Mouse (Mus musculus) heart, postnatal 0 days (tissue): Measurements from ENCODE around the gene Lrcol1.

Source experiments
- CTCF ChIP-seq: IDR thresholded peaks from 2 replicates; pipeline ENCODE4 v1.5.1; 2016; ENCODE audit warnings: antibody characterized with exemption, control low read depth, low read depth
- EP300 ChIP-seq: IDR thresholded peaks from 2 replicates; pipeline ENCODE4 v1.6.1; 2016; ENCODE audit warnings: antibody characterized with exemption, low read depth

GRCm38 (mm10) chr5:110362813-110363178 lies 18.3 kb downstream of the Lrcol1 start:
- no peak for TF ChIP-seq EP300
- TF ChIP-seq CTCF: no peak
